Mouse (Mus musculus) forebrain, embryonic 15.5 days (tissue): ENCODE measurements around the gene Apoa5. TPM values are rescaled to one million over a fixed set of nuclear protein-coding genes. Genes with fewer than 3 reads are reported as not detected.

Experiments
- ATAC-seq: fragments of 200-750 bp; cut with Nextera tagmentation; replicated peaks from 2 replicates; pipeline ENCODE4 v1.8.0; 2017; ENCODE audit warnings: mild to moderate bottlenecking, moderate TSS enrichment, moderate library complexity
- H3K27ac ChIP-seq: fragments of 300-500 bp; sonication (generic); replicated peaks from 2 replicates; pipeline ENCODE4 v1.5.1; 2015; ENCODE audit warnings: mild to moderate bottlenecking, inconsistent platforms
- H3K27me3 ChIP-seq: fragments of 300-500 bp; sonication (generic); 2 replicates; pipeline ENCODE4 v1.6.1; 2015; ENCODE audit warnings: inconsistent platforms
- H3K36me3 ChIP-seq: fragments of 300-500 bp; sonication (generic); 2 replicates; pipeline ENCODE4 v1.6.1; 2015; ENCODE audit warnings: mild to moderate bottlenecking, inconsistent platforms
- H3K4me1 ChIP-seq: fragments of 300-500 bp; sonication (generic); 2 replicates; pipeline ENCODE4 v1.6.1; 2015; ENCODE audit warnings: inconsistent platforms
- H3K4me2 ChIP-seq: fragments of 300-500 bp; sonication (generic); replicated peaks from 2 replicates; pipeline ENCODE4 v1.6.1; 2015; ENCODE audit warnings: mild to moderate bottlenecking, inconsistent platforms
- H3K4me3 ChIP-seq: fragments of 300-500 bp; sonication (generic); 2 replicates; pipeline ENCODE4 v1.5.1; 2015; ENCODE audit warnings: mild to moderate bottlenecking, inconsistent platforms
- H3K9ac ChIP-seq: fragments of 300-500 bp; sonication (generic); replicated peaks from 2 replicates; pipeline ENCODE4 v1.6.1; 2015; ENCODE audit warnings: mild to moderate bottlenecking, inconsistent platforms
- H3K9me3 ChIP-seq: fragments of 300-500 bp; sonication (generic); 2 replicates; pipeline ENCODE4 v1.6.1; 2016; ENCODE audit warnings: inconsistent platforms
- whole genome bisulfite sequencing: fragments of 180-500 bp; shearing (Covaris S2); methylation state at CpG from one replicate; pipeline ENCODE4 v1.1.7; 2015; ENCODE audit warnings: mixed read lengths; 5-methylcytosine and 5-hydroxymethylcytosine counted together
- polyA plus RNA-seq: library from polyadenylated mRNA; unstranded; fragments of >200 nt; fragmentation: Nextera tagmentation; extraction: Ambion mirVana; gene quantifications from 2 replicates; pipeline ENCODE4 v1.2.1, GENCODE M21; 2015

Gene Apoa5
- polyA plus RNA-seq, 1 experiment from 2014 or later, result not detected

DNA sequence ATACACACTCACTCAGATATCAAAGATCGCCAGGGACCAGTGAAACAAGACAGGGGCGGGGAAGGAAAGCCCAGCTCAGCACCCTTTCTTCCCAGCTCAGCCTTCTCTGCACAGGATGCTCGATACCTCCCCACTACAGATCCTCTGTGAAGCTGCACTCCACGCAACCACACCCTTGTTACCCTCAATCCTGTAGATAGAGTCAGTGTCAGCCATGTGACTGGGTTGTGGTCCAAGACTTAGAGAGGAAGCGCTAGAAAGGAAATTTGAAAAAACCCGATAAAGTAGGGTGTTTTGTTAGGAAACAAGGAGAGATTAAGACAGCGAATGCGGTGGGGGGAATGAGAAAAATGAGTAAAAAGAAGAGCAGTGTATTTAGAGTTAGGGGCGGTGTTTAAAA lies 3.6 kb downstream of the Apoa5 start:
- H3K4me1 ChIP-seq, result peaks cover 14% of the 10 kb centered on the region
- H3K27ac ChIP-seq, result no peak overlapping the region
- no peak overlapping the region for H3K9ac ChIP-seq
- H3K9me3 ChIP-seq, result no peaks in the 10 kb centered on the region
- 87% methylated on average over 9 of the region's 9 CpGs for WGBS
- H3K4me2 ChIP-seq, result peak overlapping the region; percentile 85; the same call in 1 of the 2 replicates
- no peak overlapping the region for H3K4me3 ChIP-seq
- H3K27me3 ChIP-seq, result peaks cover 13% of the 10 kb centered on the region; the same call in 1 of the 2 replicates
- no peak for ATAC-seq
- peaks cover 23% of the 10 kb centered on the region for H3K36me3 ChIP-seq

DNA sequence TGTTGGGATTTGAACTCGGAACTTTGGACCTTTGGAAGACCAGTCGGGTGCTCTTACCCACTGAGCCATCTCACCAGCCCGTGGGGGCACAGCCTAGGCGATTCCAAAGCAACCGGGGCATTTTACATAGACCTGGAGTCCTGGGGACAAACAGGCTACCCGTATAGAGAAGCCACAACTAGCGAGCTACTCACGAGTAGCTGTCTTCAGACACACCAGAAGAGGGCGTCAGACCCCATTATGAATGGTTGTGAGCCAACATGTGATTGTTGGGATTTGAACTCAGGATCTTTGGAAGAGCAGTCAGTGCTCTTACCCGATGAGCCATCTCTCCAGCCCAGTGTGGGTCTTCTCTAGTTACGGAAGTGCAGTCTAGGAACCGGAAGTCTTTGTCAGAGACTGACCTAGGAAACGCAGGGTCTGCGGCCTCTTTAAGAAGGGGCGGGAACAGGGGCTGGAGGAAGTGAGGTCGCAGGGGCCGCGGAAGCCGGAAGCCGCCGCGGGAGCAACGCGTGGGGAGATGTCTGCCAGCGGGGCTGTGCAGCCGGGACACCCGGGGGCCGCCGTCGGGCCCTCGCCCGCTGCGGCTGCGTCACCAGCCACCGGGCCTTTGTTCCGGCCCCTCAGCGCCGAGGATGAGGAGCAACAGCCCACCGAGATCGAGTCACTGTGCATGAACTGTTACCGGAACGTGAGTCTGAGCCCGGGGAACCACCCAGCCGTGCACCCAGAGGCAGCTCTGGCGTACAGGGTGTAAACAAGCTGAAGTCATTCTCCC lies 4.4 kb downstream of the Apoa5 start, which contains the start of gene Zpr1:
TSS of gene Zpr1 (plus strand) at position 388 of the 778 bp plus-strand sequence.
- ATAC-seq, result peak; percentile 97
- H3K4me2 ChIP-seq, result peak within 1 kb of the TSS; percentile 85
- peak within 1 kb of the TSS; percentile 63 for H3K9ac ChIP-seq
- peaks cover 31% of the 10 kb centered on the region for H3K36me3 ChIP-seq
- H3K27ac ChIP-seq, result peak within 1 kb of the TSS; percentile 74
- H3K4me3 ChIP-seq, result peak within 1 kb of the TSS; percentile 72
- peaks cover 14% of the 10 kb centered on the region for H3K4me1 ChIP-seq
- no peaks in the 10 kb centered on the region for H3K9me3 ChIP-seq
- WGBS, result 4% methylated on average over 45 of the region's 45 CpGs
- H3K27me3 ChIP-seq, result peaks cover 13% of the 10 kb centered on the region; the same call in 1 of the 2 replicates

DNA sequence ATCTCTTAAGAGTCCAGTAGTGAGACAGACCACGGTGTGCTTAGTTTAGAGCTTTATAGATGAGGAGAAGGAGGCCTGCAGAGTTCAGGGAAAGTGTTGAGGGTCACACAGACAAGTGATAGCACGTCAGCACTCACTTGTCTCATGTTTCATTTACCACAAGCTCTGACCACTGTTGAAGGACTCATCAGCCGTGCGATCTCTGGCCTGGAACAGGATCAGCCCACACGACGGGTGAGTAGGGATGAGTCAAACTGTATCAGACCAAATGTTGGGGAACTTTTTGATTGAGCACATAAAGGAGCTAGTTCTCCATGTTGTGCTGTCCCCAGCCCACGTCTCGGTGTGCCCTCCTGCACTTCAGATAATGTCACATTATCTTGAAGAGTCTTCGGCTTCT lies 6.1 kb downstream of the Apoa5 start:
- H3K4me2 ChIP-seq, result no peak overlapping the region

DNA sequence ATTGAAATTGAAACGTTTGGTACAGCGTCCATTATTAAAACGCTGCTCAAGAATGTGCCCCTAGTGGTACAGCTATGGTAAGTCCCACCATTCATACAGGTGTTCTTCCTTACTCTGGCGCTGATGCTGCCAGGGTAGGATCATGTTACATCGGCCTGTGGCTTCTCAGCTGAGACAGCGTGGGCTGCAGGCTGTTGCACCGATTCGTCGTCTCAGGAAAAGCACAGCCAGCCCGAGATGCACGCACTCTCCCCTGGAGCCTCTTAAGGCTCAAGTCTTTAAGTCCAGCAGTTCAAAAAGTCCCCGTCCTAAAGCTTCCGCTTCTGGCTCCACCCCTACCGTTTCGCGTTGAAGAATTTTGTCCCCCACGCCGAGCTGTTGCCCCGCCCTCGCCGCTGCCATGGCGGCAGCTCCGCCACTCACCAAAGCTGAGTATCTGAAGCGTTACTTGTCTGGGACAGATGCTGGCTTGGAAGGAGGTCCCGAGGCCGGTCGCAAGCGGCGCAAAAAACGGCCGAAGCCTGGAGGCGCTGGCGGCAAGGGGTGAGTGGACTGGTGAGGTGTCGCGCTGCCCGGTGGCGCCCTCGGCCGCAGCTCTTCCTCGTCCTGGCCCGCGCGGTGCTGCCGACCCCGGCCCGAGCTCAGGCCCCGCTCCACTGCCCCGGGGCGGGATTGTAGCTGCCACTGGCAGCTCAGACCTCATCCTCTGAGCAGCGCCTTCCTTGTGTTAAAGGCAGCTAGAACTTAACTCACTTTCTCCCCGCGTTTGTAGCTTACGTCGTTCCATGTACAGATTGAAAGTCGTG lies 14.4 kb downstream of the Apoa5 start, which contains the start of gene Bud13:
TSS of gene Bud13 (plus strand) at position 378 of the 806 bp plus-strand sequence.
- peak; percentile 92 for ATAC-seq
- Histone ChIP-seq H3K4me1 (peaks cover 14% of the 10 kb centered on the region), H3K4me3 (peak within 1 kb of the TSS; percentile 99), H3K9ac (peak within 1 kb of the TSS; percentile 96), H3K4me2 (peak within 1 kb of the TSS; percentile 66), H3K27ac (peak within 1 kb of the TSS; percentile 78), H3K27me3 (no peaks in the 10 kb centered on the region), H3K9me3 (no peaks in the 10 kb centered on the region), H3K36me3 (peaks cover 42% of the 10 kb centered on the region)
- WGBS, result under 1% methylated on average over 55 of the region's 55 CpGs

More for the DNA sequence above, 6.1 kb downstream of the Apoa5 start:
- Histone ChIP-seq H3K27me3 (peaks cover 11% of the 10 kb centered on the region; the same call in 1 of the 2 replicates), H3K36me3 (peaks cover 40% of the 10 kb centered on the region), H3K4me1 (peaks cover 14% of the 10 kb centered on the region), H3K27ac (no peak overlapping the region), H3K4me3 (no peak overlapping the region), H3K9ac (no peak overlapping the region), H3K9me3 (no peaks in the 10 kb centered on the region)
- WGBS, result 91% methylated on average over 9 of the region's 9 CpGs
- no peak for ATAC-seq

DNA sequence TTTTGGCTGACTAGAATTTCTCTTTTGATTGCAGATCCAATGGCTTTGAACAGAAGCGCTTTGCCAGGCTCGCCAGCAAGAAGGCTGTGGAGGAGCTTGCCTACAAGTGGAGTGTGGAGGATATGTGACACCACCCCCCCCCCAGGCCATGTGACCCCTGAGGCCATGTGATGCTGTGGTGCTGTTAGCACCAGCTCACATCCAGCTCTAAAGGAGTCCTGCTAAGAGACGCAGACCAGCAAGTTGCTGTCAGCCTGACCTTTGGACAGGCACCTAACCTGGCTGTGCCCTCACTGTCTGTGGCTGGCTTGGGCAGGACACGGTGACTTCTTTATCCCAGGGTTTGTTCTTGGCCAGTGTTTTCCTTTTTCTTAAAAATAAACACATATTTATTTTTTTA lies 29.9 kb downstream of the Apoa5 start:
- WGBS, result 87% methylated on average over 4 of the region's 4 CpGs
- H3K4me1 ChIP-seq, result no peaks in the 10 kb centered on the region
- H3K4me3 ChIP-seq, result no peak overlapping the region
- H3K4me2 ChIP-seq, result no peak overlapping the region
- H3K36me3 ChIP-seq, result peaks cover 47% of the 10 kb centered on the region
- no peak overlapping the region for H3K27ac ChIP-seq
- H3K9me3 ChIP-seq, result no peaks in the 10 kb centered on the region
- H3K27me3 ChIP-seq, result no peaks in the 10 kb centered on the region
- no peak overlapping the region for H3K9ac ChIP-seq
- ATAC-seq, result no peak

DNA sequence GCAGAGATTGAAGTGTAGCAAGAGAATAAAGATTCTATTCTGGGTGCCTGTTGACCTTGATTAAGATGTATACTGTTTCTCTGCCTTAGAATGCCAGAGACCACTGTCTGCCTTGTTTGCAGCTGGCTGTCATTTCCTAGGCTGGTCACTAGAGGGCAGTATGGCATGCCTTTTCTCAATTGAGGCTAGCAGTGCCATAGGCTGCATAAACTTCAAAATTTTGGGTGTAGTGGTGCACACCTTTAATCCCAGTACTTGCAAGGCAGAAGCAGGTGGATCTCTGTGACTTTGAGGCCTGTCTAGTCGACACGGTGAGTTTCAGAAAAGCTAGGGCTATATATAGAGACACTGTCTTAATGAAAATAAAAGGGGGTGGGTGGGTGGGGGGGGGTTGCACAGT lies 33.7 kb downstream of the Apoa5 start:
- Histone ChIP-seq H3K4me1 (no peaks in the 10 kb centered on the region), H3K27ac (no peak overlapping the region), H3K9ac (no peak overlapping the region), H3K4me3 (no peak overlapping the region), H3K9me3 (no peaks in the 10 kb centered on the region), H3K27me3 (no peaks in the 10 kb centered on the region), H3K36me3 (peaks cover 21% of the 10 kb centered on the region), H3K4me2 (no peak overlapping the region)
- 14% methylated on average over 2 of the region's 2 CpGs for WGBS
- ATAC-seq, result 0 out of 2 replicates have a peak, but pooled peaks have one; percentile 35

DNA sequence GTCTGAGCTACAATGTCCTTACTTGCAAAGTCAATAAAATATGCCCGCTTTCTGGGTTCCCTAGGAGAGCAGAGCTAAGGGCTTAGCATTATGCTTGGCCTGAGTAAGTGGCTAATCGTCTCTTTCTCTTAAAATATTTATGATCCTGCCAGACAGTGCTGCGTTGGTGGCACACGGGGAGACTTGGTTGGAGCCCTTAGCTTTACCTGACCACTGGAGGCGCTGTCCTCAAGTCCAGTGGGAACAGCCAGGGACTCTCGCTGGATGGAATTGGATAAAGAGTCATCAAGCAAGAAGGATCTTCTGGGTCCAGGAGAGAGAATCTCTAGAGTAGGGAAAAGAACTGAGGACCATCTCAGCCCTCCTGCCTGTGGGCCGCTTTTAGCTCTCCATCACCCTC lies 40.7 kb downstream of the Apoa5 start:
- Histone ChIP-seq H3K9me3 (no peaks in the 10 kb centered on the region), H3K36me3 (no peaks in the 10 kb centered on the region), H3K27ac (no peak overlapping the region), H3K4me1 (no peaks in the 10 kb centered on the region), H3K4me3 (no peak overlapping the region), H3K9ac (no peak overlapping the region), H3K27me3 (peaks cover 3% of the 10 kb centered on the region; the same call in 1 of the 2 replicates), H3K4me2 (no peak overlapping the region)
- 16% methylated on average over 7 of the region's 7 CpGs for WGBS
- ATAC-seq, result no peak

DNA sequence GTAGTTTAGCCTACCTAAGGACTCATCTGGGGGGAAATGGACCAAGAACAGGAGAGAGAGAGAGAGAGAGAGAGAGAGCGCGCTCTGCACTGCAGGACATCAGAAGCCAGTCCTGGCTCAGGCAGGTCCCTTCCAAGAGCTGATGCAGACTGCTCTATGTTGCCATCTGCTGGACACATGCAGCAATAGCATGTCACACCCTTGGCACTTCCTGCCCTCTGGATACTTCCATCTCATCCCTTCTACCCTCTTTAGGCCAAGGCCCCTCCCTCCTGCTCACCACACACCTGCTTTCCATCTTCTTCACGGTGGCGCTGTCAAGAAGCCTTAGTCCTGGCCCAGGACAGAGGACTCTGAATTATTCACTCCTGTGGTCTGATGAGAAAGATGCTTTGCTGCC lies 46.1 kb downstream of the Apoa5 start:
- no peak overlapping the region for H3K27ac ChIP-seq
- no peaks in the 10 kb centered on the region for H3K9me3 ChIP-seq
- no peak overlapping the region for H3K4me3 ChIP-seq
- no peak for ATAC-seq
- no peaks in the 10 kb centered on the region for H3K27me3 ChIP-seq
- H3K4me2 ChIP-seq, result no peak overlapping the region
- 6% methylated on average over 4 of the region's 4 CpGs for WGBS
- H3K36me3 ChIP-seq, result no peaks in the 10 kb centered on the region
- H3K4me1 ChIP-seq, result peaks cover 23% of the 10 kb centered on the region
- H3K9ac ChIP-seq, result no peak overlapping the region

DNA sequence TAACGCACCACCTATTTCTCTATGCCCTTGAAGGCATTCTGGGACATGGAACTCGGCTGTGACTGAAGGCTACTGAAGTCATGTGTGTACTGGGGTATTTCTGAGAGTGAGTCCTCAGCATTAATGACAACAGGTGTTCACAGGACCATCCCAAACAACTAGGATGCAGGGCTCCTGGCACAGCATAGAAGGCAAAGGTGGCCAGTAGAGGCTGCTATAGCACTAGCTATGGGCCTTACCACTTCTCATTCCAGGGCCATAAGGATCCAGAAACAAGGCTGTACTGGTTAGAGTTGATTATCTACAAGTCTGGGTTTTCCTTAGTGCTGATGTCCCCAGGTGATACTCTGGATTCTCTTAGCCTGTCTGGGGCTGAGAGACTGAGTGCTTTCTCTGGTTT lies 46.5 kb downstream of the Apoa5 start:
- ATAC-seq, result no peak
- Histone ChIP-seq H3K27me3 (no peaks in the 10 kb centered on the region), H3K9me3 (no peaks in the 10 kb centered on the region), H3K4me1 (peaks cover 23% of the 10 kb centered on the region), H3K36me3 (no peaks in the 10 kb centered on the region), H3K4me2 (no peak overlapping the region), H3K27ac (no peak overlapping the region), H3K4me3 (no peak overlapping the region), H3K9ac (no peak overlapping the region)
- WGBS, result 51% methylated on average over 2 of the region's 2 CpGs

DNA sequence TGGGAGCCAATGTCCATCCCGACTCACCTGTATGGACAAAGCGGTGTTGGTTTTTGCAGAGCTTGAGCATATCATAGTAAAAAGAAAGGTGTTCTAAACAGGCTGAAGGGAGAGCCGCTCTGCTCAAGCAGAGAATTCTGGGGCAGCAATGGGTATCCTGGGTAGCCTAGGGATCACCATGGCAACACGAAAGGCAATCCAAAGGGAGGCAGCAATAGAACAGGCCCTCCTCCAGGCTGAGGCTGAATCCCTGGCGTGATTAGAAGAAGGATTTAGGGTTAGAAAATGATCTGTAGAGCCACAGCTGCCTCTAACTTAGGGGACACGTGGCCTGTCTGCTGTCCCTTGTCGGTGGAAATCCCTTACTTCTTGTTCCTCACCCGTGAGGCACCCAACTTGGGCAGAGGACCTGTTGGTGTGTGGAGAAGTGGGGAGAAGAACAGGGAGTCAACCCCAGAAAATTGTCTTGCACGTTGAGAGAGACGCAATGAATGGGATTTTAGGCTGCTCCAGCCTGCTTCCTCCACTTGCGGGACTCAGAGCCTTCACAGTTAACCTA lies 47.5 kb downstream of the Apoa5 start:
- 14% methylated on average over 11 of the region's 11 CpGs for WGBS
- Histone ChIP-seq H3K9ac (no peak overlapping the region), H3K4me2 (peak overlapping the region; percentile 17)

DNA sequence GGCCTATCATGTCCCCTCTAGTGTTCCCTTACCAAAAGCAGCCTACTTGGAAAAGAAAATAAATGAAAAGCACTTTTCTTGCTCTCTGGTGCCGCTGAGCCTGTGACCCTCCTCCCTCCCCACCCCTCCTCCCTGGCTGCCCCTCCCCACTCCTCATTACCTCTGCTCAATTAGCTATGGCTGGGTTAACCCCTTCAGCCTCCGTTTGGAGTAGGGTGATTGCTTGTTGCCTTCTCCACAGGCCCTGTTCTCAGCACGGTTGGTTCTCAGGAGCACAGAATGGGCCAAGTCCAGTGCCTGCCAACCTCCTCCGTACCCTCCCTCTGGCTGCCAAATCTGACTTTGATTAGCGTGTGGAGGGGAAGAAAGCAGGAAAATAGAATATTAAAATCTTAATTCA lies 48.0 kb downstream of the Apoa5 start:
- no peak overlapping the region for H3K9ac ChIP-seq
- no peak overlapping the region for H3K4me3 ChIP-seq
- peak overlapping the region; percentile 62 for H3K27ac ChIP-seq
- no peaks in the 10 kb centered on the region for H3K9me3 ChIP-seq
- no peaks in the 10 kb centered on the region for H3K36me3 ChIP-seq
- 1% methylated on average over 5 of the region's 5 CpGs for WGBS
- no peaks in the 10 kb centered on the region for H3K27me3 ChIP-seq
- H3K4me1 ChIP-seq, result peaks cover 23% of the 10 kb centered on the region
- ATAC-seq, result peak; percentile 55
- H3K4me2 ChIP-seq, result peak overlapping the region; percentile 14; the same call in 1 of the 2 replicates

More for the DNA sequence above, 47.5 kb downstream of the Apoa5 start:
- H3K9me3 ChIP-seq, result no peaks in the 10 kb centered on the region
- H3K27ac ChIP-seq, result peak overlapping the region; percentile 62
- no peaks in the 10 kb centered on the region for H3K36me3 ChIP-seq
- H3K27me3 ChIP-seq, result no peaks in the 10 kb centered on the region
- H3K4me1 ChIP-seq, result peaks cover 23% of the 10 kb centered on the region
- ATAC-seq, result peak; percentile 72
- no peak overlapping the region for H3K4me3 ChIP-seq

DNA sequence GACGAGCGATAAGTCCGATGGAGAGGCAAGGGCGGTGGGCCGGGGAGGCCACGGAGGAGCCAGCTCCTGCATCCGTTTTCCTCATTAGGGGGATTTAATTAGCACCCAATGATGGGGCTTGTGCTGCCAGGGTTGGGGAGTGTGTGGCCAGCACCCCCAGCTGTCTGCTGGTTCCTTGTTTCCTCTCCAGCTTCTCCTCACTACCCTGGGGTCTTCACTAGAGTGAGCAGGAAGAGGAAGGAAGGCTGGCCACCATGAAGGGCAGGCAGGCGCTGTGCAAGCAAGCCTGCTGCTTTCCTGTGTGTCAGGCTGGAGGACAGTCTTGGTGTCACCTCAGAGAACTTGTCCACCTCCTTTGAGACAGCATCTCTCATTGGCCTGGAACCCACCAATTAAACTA lies 48.5 kb downstream of the Apoa5 start:
- no peak overlapping the region for H3K9ac ChIP-seq
- peak; percentile 59 for ATAC-seq
- peak overlapping the region; percentile 14; the same call in 1 of the 2 replicates for H3K4me2 ChIP-seq
- WGBS, result 18% methylated on average over 8 of the region's 8 CpGs
- H3K4me1 ChIP-seq, result peaks cover 23% of the 10 kb centered on the region
- H3K36me3 ChIP-seq, result no peaks in the 10 kb centered on the region
- peak overlapping the region; percentile 62 for H3K27ac ChIP-seq
- no peaks in the 10 kb centered on the region for H3K27me3 ChIP-seq
- no peak overlapping the region for H3K4me3 ChIP-seq
- no peaks in the 10 kb centered on the region for H3K9me3 ChIP-seq
